Mouse (Mus musculus) spleen, postnatal 36 days (tissue): ENCODE results near the gene Tac2.

ENCODE experiments used
- DNase-seq, 2 experiments: peaks; one replicate each; pipeline ENCODE4 v3.0.0; 2022; ENCODE audit warnings: low spot score in 2 of 2, mixed read lengths in 1 of 2

Tac2 gene

DNA sequence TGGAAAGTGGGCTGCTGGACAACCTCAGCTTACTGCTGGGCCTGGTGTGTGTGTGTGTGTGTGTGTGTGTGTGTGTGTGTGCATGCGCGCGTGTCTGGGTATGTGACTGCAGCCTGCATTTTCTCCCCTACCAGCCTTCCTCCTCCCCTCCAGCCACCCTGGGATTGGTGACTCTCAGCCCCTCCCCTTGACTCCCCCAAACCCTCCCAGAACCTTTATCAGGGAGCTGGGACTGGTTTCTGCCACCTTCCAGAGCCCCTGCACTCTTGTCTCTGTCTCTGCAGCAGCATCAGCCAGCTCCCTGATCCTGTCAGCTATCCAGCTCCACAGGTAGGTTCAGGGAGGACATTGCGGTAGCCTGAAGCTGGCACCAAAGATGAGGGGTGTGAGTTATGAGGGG is 858 bp downstream of the Tac2 start:
- no peak for DNase-seq

DNA sequence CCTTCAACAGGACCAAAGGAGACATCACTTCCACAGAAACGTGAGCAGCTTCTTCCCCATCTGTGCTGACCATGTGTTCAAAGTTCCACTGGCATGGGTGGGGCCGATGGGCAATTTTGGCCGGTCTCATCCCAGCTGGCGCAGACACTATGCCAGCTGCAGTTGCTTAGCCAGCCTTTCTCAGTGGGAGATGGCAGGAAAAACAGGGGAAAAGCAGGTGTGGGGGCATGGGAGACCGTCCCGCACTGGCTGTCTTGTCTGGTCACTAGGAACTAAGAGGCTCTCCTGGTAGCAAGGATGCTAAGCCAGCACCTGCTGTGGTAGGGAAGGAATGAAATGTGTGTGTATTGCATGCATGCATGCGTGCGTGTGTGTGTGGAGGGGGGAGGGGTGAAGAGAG is 4.2 kb downstream of the Tac2 start:
- no peak for DNase-seq

DNA sequence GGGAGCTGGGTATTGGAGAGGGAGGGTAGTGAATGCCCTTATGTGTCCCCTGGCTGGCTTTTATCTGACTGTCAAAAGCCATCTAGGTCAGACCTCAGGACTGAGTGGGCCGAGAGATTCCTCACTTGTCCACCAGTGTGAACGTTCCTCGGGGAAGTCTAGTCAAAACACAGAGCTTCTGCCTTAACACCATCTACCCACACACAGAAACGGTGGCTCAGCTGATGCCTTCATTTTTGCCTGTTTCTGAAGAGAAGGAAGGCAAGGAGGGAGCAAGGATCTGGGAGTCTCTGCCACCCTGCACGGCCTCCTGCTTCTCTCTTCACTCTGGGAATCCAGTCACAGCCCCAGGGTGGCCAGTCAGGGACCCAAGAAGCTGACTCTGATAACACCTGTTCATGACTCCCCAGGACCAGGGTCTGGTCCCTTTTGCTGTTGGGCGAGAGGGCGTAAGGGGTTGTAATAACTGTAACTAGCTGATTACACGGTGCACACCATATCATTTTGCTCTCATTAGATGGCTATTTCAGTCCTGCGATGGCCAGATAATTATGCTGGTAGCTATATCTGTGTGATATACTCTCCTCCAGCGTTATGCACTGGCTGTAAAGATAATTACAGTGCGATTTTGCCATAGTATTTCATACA is 6.1 kb downstream of the Tac2 start:
- DNase-seq, result peak in 1 of 2 experiments; percentile 37

DNA sequence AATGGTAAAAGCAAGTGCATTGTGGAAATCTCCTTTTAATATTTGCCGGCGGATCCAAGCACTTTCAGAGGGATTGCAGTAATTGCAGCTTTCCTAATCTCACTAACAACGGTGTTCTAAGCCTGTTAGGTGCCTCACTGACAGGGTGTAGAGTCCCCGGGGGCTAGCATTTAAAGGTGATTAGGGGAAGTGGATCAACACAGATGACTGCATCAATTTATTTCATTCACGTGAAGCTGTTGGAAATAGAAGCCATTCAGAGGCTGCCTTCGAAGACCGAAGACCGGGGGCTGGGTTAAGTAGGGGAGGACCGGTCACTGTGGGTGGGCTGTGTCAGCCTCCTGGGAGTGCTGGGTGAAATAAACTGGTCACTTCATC is 6.6 kb downstream of the Tac2 start:
- no peak for DNase-seq

DNA sequence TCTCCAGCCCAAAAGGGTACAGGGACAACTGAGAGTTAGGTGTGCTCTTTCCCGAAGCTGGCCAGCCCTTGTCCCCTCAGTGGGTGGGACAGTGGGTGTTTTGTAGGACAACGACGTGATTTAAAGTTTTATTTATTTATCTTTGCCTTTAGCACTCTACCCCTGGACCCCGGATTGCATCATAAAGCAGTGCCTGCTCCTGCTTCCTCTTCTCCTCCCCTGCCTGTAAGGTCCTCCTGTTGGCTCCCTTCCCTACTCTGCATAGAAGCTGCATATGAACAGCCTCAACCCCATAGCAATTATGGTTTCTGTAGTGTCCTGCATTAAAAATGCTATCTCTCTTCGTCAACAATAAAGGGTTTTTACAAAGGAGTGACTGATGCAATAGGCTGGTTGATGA is 7.1 kb downstream of the Tac2 start:
- DNase-seq, result no peak

DNA sequence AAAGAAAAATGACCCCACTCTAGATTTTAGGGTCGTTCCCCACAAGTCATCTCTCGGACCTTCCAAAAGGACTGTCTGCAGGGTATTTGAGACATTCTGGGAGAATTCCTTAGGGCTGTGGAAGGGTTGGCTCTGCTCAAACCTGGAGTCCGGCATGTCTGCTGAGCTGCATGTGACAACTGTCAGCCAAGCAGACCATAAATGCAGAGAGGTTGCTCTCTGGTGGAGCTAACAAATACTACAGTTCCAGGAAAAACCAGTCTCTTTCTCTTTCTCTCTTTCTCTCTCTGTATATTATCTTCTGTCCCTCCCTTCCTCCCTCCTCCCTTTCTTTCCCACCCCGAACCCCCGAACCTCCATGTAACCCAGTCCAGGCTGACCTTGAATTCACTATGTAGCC is 10.2 kb downstream of the Tac2 start:
- DNase-seq, result no peak

DNA sequence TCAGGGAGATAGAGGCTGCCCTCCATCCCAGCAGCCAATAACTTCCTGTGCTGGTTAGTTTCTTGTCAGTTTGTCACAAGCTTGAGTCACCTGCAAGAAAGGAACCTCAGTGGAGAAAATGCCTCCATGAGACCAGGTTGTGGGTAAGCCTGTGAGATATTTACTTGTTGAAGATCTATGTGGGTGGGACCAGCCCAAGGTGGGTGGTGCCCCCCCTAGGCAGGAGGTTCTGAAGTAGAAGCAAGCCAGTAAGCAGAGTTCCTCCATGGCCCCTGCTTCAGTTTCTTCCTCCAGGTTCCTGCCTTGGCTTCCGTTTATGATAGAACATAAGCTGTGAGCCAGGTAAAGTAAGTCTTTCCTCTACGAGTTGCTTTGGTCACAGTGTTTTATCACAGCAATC is 12.0 kb downstream of the Tac2 start:
- peak; percentile 29 to 37 for DNase-seq

DNA sequence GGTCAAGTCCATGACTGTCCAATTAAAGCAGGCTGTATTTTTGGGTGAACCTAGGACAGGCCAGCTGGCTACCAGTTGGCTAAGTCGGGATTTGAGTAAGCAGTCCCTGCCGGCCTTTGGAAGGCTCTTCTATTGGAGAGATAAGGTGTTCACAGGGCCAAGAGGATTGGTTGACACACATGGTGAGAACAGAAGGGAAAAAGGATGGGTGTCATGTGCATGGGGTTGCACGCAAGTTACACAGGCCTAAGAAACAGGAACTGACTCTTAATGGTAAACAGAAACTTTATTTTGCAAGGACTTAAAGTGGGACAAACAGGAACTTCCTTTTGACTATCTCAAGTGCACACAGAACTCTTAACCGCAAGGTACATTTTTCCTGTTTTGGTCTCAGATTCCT is 12.6 kb downstream of the Tac2 start:
- peak in 1 of 2 experiments; percentile 46 for DNase-seq

DNA sequence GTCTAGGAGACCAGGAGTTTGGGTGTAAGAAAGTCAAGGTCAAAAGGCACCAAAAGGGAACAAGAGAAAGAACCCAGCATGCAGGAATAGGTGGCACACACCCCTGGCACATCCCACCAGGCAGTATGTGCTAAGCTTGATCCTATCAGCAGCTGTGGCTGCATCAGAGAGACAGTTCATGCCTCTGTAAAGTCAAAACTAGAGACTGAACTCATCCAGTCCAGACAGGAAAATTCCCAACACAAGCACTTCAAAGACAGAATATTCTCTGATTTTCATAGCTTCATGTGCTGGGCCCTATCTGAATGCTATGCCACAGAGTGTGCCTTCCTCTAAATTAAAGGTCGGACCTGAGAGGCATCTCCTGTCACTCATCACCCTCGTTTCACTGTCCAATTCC is 13.3 kb downstream of the Tac2 start:
- DNase-seq, result no peak

DNA sequence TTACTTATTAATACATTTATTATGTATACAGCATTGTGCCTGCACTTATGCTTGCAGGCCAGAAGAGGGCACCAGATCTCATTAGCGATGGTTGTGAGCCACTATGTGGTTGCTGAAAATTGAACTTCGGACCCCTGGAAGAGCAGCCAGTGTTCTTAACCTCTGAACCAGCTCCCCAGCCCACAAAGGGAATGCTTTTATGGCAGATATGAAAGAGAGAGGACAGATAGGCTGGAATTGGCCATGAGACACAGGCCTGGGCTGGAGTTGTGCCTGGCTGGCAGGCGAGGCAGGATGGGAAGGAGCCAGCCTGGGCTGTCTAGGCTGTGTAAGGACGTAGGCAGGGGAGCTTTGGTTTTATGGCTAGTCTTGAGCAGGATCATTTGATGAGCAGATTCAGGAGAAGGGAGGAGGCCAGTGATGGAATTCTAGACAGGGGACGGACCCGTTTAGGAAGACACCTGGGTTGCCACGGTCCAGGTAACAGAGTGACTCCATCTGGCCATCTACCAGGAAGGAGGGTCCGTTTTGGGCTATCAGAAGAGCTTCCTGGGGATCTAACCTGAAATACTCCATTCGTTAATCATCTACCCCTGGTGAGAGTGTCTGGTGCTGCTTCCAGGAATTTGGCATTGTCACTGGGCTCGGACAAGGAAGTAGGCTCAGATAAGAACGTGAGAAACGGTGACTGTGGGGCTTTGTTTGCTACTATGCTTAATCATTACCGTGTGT is 14.0 kb downstream of the Tac2 start:
- no peak for DNase-seq

DNA sequence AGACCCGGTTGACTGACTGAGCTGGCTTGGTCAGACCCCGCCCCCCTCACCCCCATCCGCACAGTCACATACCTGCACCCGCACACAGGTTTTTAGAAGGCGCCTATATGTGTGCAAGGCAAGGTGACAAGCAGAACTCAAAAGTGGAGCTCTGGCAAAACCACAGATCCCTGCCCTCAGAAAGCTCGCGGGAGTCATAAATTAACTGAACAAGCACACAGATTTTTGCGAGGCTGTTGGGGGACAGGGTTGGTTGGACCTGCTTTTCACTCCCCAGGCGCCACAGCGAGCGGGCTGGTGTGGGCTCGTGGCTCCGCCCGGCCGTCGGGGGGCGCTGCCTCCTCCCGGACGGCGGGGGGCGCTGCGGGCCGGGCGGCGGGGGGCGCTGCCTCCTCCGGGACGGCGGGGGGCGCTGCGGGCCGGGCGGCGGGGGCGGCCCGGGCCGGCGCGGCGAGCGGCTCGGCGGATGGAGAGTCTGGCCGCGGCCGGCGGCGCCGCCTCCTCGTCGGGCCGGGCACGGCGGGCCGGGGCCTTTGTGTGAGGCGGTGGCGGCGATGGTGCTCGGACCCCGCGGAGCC is 14.9 kb downstream of the Tac2 start, which contains the start of gene Zbtb39:
Gene Zbtb39 (plus strand): TSS at position 456 of the 578 bp plus-strand sequence.
- DNase-seq, result peak; percentile 74 to 75

DNA sequence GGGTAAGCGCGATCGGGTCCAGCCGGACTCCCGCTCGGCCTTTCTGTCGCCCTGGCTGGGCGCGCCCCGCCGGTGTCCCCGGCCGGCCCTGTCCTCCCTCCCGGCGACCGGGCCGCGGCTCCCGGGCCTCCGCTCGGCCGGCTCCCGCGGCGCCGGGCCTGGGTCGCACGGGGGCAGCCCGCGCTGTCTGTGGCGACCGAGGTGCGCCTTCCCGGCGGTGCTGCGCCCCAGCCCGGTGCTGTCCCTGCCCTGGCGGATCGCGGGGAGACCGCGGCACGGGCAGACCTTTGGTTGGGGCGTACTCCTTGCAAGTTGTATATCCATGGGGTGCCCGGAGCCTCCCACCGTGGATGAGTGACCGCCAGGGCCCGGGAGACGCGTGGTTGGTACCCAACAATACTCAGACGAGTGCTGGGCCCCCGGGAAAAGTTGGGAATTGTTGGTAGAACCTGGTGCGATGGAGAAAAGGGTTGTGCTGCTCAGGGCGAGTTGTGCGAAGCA is 15.4 kb downstream of the Tac2 start:
- peak in 1 of 2 experiments; percentile 35 for DNase-seq

DNA sequence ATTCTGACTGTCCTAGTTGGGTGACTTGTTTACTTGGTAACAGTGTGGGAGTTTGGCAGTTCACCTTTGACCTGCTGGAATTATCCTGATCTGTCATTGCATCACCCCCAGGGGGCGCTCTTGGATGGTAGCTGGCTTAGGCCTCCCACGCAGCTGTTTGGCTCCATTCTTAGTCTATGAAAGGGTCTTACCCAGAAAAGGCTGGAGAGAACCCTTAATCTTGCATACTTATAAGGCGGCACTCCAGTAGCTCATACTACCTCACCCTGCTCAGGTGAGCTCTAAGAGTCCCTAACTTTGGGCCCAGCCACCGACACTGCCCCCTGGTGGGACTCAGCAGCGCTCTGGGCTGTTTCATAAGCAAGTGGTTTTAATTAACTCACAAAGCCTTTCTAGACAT is 20.4 kb downstream of the Tac2 start:
- no peak for DNase-seq

DNA sequence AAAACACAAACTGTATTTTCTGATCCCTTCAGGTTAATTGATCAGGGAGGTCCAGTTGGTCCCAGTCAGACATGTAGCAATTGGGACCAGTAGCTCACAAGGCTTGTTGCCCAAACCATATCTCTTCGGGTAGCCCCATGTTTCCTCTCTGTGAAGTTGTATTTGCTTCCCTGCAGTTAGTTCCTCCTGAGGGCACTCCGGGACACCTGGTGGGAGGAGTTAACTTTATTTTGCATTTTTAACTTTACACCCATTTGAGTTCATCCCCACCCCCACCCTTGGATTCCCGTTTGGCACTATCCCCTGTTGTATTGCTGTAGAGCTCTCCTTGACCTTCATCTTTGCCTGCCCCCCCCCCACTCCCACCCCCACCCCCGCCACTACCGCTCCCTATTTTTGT is 21.6 kb downstream of the Tac2 start:
- DNase-seq, result no peak

DNA sequence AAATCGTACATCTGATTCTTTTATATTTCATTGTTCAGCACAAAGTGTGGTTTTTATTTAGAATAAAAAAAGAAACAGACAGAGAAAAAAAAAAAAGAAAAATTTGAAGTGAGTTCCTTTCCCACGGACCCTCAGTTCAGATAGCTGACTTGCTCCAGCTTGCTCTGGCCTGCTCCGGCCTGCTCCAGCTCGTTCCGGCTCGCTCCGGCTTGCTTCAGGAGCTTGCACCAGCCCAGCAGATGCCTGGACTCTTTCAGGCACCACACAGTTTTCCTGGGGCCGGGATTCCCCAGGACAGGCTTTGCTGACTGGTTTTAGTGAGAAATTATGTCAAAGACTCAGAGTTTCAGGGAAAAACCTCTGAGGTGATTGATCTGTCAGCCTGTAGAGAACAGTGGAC is 23.0 kb downstream of the Tac2 start:
- no peak for DNase-seq

DNA sequence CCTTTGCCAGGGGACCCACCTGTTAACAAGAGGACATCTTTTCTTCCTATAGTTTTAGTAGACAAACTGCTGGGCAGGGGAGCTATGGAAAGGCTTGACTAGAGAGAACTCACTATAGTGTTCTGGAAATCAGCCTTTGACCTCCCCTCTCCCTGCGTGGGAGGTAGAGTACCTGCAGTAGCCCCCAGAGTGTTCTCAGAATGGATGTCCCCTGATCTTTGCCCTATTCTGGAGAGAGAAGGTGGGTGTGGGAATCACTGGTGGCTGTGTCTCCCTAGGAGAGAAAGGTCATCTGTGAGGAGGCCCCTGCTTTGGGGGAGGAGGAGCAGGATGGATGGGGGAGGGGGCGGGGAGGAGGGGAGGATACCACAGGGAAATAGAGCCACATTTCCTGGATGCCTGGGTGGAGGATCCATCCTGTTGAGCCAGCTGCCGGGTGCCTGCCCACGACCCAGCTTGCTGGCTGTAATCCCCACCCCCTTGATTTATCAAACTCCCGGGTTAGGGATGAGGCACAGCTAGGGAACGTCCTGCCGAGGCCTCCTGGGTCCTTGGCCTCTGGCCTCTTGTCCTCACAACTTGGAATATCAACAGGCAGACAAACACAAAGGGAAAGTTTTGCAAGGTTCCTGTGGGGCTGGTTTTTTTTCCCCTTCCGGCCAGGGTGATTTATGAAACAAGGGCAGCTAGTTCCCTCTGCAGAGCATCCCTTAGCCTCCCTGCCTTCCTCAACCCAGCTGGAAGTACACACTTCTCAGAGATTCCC is 24.8 kb downstream of the Tac2 start:
- no peak for DNase-seq

DNA sequence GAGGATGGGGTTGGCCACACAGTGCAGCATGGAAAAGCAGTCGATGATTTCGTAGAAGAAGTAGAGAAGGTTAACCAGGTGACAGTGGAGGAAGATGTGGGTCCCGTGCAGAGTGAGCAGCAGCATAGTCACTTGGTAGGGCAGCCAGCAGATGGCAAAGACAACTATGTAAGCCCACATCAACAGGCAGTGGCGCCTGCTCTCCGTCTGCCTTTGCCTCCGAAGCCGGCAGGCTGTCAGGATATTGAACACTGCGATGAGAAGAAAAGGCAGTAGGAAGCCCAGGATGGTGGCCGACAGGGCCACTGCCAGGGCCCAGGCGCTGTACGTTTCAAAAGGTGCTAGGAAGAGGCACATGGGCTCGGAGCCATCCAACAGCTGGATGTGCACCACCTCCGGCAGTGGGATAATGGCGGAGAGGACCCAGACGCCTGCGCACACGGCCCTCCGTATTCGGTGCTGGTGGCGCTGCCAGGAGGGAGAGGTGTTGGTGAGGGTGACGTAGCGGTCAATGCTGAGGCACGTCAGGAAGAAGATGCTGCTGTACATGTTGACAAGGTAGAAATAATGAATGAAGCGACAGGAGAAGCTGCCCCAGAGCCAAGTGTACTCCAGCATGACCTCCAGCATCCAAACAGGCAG is 26.0 kb downstream of the Tac2 start:
- DNase-seq, result no peak

DNA sequence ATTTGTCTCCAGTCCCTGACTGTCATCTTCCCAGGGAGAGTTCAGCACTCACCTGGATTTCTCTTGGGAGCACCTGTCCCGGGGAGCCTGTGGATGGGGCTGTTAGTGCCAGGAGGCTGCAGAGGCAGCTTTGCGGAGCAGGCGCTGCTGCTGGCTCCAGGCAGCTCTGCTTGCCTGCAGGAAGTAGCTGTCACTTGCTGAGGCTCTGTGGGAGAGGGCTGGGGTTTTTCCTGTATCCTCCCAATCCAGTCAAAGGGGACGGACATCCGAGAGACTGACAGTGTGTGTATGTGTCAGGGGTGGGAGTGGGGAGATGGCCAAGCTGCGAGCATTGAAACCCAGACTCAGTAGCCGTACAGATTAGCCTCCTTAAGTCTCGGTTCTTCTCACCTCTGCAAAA is 27.3 kb downstream of the Tac2 start, which contains the start of gene Gpr182:
Gene Gpr182 (minus strand): TSS at position 185 of the 400 bp plus-strand sequence.
- no peak for DNase-seq

DNA sequence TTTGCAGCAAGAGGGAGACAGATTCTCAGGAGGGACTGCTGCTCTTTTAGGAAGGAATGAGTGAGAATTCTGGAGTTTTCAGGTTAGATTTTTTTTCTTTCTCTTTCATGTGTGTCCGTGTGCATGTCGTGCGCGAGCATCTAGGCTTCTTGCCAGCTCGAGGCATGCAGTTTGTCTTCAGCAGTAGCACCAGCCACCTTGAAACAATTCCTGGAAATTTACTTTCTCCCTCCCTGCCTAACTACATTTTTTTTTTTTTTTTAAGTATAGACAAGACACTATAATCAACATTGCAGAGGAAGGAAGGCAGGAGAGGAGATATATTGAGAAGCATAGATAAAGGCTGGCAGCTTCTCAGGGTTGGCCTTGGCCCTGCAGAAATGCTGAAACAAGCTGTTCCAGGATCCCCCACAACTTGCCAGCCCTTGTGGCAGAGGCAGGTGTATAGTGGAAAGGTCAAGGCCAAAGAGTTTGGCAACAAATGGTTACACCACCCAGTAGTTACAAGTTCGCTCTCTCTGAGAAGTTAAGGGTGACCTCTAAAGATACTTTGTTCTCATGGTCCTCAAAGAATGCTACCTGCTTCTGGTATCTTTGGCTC is 30.4 kb downstream of the Tac2 start:
- DNase-seq, result no peak

DNA sequence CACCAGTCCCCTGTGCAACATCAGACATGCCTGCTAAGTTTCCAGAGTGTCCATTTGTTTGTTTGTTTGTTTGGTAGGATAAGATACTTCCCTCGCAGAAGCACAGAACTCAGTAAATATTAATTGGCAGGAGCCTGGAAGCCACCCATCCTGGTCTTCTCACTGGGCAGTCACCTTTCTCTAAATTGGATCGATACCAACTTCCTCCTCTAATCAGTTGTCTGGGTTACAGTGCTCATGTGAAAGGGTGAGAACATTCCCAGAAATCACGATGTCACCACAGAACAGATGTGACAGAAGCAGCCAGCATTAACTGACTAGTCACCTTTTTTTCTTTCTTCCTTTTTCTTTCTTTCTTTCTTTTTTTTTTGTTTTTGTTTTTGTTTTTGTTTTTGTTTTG is 31.0 kb downstream of the Tac2 start:
- no peak for DNase-seq

DNA sequence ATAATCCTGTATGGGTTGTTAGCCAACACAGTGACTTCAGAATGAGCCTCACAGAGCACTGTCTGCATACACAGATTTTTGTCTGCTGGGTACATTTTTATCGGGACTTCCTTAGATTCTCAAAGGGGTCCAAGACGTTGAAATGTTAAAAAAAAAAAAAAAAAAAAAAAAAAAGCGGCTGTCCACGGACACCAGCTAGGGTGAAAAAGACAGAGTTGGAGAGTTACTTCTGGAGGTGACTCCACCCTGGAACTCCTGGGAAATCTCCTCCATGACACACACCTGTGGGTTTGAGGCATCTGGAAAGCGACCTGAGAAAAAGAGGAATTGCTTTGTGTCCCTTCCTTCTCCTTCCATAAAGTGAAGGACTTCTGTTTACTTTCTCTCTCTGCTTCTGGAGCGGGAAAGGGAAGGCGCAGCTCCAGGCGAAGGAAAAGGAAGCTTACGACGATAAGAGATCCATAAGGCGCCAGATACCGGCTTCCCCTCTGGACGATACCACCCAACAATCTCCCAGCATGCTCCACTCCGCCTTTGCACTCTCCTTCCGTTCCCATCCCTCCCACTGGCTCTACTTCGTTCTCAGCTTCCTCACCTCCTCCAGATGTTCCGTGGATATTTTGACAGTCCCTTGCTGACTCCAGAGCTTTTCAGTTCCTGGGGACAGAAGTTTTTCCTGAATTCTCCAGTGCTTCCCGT is 31.6 kb downstream of the Tac2 start:
- DNase-seq, result no peak
